Mouse (Mus musculus) kidney, adult 9 months (tissue): ENCODE measurements around the gene Rgs3.
A peak's percentile ranks its signal among the peaks of the same experiment; 100 is the strongest.
"Not testable (repeated sequence)": the region's sequence is repeated elsewhere in the genome, so short reads cannot be mapped to it uniquely, and the experiment has no call there.

Experiments
- DNase-seq: peaks from one replicate; pipeline ENCODE4 v3.0.0; 2022

Rgs3 gene

GRCm38 (mm10) chr4:62557436-62557835, 2.2 kb upstream of the Rgs3 start:
- no peak for DNase-seq

- peak; percentile 84 for DNase-seq
These were observed 1.4 kb downstream of the Rgs3 start for GRCm38 (mm10) chr4:62560963-62561629.

DNA sequence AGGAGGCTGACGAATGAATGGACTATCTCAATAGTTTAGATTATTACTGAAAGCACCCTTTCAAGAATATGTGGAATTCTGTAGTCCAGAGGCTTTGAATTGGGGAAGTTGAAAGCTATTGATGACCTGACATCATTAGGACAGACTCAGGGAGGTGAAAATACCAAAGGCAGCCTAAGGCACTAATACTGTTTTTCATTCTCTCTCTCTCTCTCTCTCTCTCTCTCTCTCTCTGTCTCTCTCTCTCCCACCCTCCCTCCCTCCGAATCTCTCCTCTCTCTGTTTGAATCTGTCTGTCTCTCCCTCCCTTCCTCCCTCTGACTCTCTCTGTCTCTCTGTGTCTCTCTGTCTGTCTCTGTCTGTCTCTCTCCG, 2.0 kb downstream of the Rgs3 start:
- no peak for DNase-seq

DNA sequence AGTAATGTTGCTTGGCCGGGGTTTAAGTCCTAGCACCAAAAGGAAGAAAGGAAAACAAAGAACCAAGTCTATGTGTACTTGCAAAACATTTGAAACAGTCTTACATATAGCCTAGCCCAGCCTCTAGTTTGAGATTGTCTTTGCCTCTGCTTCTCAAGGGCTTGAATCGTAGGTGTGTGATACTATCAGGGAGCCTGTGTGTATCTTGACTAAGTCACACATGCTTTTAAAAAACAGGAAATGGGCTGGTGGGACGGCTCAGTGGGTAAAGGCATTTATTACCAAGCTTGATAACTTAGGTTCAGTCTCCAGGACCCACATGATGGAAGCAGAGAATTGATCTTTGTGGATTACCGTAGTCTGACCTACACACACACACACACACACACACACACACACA, 2.4 kb downstream of the Rgs3 start:
- DNase-seq: no peak

DNA sequence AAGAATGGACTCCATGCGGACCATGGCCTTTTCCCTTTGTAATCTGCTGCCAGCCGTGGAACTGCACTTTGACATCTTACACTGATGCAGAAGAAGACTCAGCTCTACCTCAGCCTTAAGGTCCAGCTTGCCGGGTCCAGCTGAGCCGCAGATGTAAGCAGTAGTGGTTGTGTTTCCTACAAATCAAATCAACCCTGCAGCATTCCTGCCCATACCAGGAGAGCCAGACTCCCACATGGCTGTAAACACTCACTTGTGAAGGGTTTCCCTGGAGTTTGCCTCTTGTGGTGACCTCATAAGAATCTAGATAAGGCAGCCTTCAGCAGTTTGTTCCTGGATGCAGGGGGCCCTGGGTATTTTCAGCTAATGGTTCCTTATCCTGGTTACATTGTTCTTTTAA, 6.9 kb downstream of the Rgs3 start:
- DNase-seq: no peak

DNA sequence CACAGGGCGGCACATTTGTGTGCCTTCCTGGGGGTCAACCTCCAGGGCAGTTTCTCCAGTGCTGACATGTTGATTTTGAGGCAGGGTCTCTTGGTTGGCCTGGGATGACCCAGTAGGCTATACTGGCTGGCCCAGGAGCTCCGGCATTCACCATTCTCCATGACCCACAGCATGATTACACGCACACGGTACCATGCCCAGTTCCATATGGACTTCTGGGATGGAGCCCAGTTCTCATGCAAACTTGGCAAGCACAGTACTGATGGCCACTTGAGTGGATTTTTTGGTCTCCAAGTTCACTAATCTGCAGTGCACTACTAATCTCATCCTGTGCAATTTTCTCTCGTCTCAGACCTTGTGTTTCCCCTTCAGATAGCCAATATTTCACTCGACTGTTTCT, 8.0 kb downstream of the Rgs3 start:
- no peak for DNase-seq

- DNase-seq: no peak
These were observed 8.7 kb downstream of the Rgs3 start for GRCm38 (mm10) chr4:62568359-62568758.

GRCm38 (mm10) chr4:62569603-62570002, 10.0 kb downstream of the Rgs3 start:
- no peak for DNase-seq

DNA sequence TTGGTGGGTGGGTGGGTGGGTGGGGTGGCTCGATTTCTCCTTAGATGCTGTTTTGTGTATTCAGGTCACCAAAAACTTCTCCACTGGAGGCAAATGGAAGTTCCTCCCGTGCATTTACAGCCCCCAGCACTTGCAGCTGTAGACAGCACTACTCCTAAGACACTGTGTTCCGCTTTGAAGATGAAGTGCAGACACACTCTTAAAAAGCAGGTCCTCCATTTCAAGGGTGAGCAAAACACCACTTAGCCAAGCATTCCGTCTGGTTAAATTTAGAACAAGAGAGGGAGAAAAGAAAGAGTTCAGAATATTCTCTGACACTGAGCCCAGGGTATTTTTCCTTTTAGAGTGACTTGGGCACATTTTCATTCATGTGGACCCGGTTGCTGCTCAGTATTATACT, 10.4 kb downstream of the Rgs3 start:
- DNase-seq: no peak

GRCm38 (mm10) chr4:62582365-62583264, 23.0 kb downstream of the Rgs3 start:
- DNase-seq: no peak

GRCm38 (mm10) chr4:62583265-62584092, 23.8 kb downstream of the Rgs3 start:
- DNase-seq: peak; percentile 18

GRCm38 (mm10) chr4:62587067-62587466, 27.4 kb downstream of the Rgs3 start:
- DNase-seq: no peak

- no peak for DNase-seq
These were observed 31.2 kb downstream of the Rgs3 start for GRCm38 (mm10) chr4:62590878-62591277.

GRCm38 (mm10) chr4:62591326-62591725, 31.7 kb downstream of the Rgs3 start:
- peak; percentile 40 for DNase-seq

DNA sequence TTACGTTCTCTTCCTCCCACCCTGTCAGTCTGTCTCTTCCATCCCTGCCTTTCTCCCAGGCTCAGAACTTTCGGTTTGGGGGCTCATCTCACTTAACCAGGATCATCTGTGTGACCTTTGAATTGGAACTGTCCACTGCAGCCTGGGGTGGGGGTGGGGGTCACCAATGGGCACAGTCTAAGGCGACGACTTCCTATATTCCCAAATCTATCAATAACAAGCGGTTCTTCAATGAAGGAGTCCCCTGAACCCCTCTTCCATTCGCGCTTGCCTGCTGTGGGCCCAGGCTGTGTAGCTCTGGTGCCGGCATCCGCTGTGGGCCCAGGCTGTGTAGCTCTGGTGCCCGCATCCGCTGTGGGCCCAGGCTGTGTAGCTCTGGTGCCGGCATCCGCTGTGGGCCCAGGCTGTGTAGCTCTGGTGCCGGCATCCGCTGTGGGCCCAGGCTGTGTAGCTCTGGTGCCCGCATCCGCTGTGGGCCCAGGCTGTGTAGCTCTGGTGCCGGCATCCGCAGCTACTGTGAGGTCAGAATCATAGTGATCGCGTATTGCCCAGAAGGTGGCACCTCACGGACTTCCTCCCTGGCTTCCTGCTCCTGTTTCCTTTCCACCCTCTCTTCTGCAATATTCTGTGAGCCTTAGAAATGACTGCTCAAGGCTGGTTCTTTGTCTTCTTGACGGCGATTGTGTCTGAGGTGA, 34.0 kb downstream of the Rgs3 start:
- DNase-seq: not testable (repeated sequence)

GRCm38 (mm10) chr4:62594442-62594841, 34.8 kb downstream of the Rgs3 start:
- no peak for DNase-seq

DNA sequence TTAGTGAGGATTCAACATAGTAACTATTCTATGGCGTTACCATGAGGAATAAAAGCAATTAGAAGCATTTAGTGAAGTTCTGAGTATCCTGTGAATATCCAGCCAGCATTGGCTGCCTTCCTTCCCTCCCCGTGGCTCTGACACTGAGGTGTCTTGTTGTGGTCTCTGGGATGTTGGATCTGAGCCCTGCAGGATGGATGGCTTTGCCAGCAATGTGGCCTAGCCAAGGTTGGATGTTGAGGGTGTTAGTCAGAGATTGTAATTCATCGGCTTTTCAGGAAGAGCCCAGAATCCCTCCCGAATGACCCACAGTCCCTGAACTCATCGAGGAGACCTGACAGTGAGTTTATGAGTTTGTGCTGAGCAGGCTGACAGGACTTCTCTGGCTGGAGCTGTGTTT, 36.4 kb downstream of the Rgs3 start:
- DNase-seq: peak; percentile 61

DNA sequence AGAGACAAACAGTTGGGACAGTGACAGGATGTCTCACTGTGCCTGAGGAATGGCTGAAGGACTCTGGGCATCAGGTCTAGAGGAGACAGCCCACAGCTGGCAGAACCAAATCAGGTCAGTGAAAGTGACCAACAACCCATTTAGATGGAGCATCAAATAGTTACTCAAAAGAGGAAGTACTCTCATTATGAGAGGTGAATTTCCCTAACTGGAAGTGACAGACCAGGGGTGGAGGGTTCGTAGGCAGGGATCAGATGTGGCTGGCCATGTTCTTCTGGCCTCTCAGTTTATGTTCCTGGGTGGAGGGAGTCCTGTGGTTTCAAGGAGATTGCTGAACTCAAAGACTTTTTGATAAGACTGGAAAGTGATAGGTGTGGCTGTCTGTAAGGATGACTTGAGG, 40.9 kb downstream of the Rgs3 start:
- DNase-seq: no peak

DNA sequence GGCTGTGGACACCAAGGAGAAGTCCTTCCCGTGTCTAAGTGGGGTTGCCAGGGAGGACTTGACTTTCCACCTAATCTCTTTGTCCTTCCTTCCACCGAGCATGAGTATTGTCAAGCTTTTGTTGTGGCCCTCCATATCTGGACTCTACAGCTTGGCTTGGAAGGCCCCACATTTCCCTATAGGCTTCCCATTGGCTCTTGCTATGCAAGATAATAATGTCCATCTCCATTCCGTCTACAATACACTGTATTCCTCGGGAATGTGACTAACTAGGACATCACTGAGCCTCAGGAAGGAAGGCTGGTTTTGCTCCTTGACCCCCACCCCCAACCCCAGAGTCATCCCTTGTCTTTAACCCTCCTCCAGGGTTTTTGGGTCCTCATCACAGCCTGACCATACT, 44.0 kb downstream of the Rgs3 start:
- DNase-seq: no peak

GRCm38 (mm10) chr4:62604094-62604493, 44.4 kb downstream of the Rgs3 start:
- no peak for DNase-seq

GRCm38 (mm10) chr4:62605856-62606541, 46.4 kb downstream of the Rgs3 start:
- no peak for DNase-seq

DNA sequence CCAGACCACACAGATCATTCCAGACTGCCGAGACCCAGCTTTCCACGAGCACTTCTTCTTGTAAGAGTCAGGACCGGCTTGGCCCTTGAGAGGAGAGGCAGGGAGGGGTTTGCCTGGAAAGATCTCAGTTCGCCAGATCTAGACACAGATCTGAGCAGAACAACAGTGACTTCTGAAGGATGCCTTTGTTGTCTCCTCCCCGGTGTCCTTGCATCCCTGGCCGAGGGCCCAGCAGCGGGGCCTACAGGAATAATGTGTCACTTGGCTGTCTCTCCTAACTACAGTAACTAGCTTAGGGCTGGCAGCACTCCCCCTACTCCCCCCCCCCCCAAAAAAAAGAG, 46.9 kb downstream of the Rgs3 start:
- DNase-seq: no peak
